Mouse (Mus musculus): ENCODE results near the gene Eml2.

Gene Eml2

GRCm38 (mm10) chr7:19208944-19209472 lies 32.8 kb downstream of the Eml2 start:
- DNase-seq, result peak; percentile 62

- no peak for DNase-seq
Measured at GRCm38 (mm10) chr7:19209494-19209893, 33.3 kb downstream of the Eml2 start.

DNA sequence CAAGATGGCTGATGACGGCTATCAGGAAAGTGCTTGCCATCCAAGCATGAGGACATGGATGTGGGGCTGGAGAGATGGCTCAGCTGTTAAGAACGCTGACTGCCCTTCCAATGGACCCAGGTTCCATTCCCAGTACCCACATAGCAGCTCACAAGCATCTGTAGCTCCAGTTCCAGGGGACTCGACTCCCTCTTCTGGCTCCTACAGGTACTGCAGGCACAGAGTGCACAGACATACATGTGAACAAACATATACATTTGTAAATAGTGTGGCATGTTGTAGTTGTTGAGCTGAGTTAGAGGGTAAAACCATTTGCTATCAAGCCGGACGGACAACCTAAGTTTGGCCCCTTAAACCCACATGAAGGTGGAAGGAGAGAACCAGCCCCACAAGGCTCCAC lies 33.8 kb downstream of the Eml2 start:
- no peak for DNase-seq

DNA sequence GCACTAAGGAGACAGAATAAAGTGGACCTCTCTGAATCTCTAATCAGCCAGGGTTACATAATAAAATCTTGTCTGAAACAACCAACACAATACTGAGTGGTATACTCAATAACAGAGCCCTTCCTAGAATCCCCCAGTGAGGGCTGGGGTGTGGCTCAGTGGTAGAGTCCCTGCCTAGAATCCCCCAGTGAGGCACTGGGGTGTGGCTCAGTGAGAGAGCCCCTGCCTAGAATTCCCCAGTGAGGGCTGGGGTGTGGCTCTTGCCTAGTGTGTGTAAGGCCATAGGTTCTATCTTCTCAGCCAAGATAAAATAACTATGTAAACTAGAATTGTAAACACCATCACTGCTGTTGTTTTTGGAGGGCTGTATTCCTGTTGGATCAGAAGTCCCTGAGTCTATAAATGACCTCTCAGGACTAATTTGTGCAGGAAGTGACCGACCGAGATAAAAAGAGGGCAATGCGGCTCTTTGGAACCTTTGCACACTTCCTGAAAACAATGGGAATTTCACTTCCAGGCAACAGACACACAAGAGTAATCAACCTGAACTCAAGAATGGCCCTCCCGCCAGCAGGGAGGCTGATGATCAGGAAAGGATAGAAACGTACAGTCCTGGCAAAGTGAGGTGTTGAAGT lies 34.9 kb downstream of the Eml2 start:
- no peak for DNase-seq

GRCm38 (mm10) chr7:19211996-19212755 lies 36.0 kb downstream of the Eml2 start, which contains the start of gene Gpr4:
Gene Gpr4 (plus strand): TSS chr7:19212538.
- DNase-seq, result peak; percentile 42

- no peak for DNase-seq
Measured at GRCm38 (mm10) chr7:19213385-19213784, 37.2 kb downstream of the Eml2 start.

- no peak for DNase-seq
Measured at GRCm38 (mm10) chr7:19214369-19214768, 38.1 kb downstream of the Eml2 start.

- no peak for DNase-seq
Measured at GRCm38 (mm10) chr7:19214940-19215339, 38.7 kb downstream of the Eml2 start.

DNA sequence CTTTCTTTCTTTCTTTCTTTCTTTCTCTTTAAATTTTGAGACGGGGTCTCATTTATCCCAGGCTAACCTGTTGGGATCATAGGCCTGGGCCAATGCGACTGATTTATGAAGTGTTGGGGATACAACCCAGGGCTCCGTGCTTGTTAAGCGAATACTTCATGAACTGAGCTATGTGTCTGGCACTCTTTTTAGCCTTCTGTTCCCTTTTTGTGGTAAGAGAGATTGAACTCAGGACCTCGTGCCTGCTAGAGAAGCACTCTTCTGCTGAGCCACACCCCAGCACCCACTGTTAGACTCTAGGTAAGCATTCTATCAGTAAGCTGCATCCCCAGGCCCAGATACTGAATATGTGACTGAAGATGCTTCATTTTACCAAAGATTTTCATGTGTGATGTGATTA lies 41.3 kb downstream of the Eml2 start:
- DNase-seq, result no peak

- no peak for DNase-seq
Measured at GRCm38 (mm10) chr7:19217944-19218343, 41.7 kb downstream of the Eml2 start.

GRCm38 (mm10) chr7:19220061-19220460 lies 43.8 kb downstream of the Eml2 start:
- no peak for DNase-seq

DNA sequence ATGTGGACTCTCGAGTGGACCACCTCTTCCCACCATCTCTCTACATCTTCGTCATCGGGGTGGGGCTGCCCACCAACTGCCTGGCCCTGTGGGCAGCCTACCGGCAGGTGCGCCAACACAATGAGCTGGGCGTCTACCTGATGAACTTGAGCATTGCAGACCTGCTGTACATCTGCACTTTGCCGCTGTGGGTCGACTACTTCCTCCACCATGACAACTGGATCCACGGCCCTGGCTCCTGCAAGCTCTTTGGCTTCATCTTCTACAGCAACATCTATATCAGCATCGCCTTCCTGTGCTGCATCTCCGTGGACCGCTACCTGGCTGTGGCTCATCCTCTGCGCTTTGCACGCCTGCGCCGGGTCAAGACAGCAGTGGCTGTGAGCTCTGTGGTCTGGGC lies 46.0 kb downstream of the Eml2 start:
- no peak for DNase-seq

DNA sequence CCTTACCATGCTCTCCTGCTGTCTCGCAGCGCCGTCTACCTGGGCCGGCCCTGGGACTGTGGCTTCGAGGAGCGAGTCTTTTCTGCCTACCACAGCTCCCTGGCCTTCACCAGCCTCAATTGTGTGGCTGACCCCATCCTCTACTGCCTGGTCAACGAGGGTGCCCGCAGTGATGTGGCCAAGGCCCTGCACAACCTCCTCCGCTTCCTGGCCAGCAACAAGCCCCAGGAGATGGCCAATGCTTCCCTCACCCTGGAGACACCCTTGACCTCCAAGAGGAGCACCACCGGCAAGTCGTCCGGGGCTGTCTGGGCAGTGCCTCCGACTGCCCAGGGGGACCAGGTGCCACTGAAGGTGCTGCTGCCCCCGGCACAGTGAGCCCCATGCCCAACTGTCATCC lies 46.7 kb downstream of the Eml2 start:
- no peak for DNase-seq

DNA sequence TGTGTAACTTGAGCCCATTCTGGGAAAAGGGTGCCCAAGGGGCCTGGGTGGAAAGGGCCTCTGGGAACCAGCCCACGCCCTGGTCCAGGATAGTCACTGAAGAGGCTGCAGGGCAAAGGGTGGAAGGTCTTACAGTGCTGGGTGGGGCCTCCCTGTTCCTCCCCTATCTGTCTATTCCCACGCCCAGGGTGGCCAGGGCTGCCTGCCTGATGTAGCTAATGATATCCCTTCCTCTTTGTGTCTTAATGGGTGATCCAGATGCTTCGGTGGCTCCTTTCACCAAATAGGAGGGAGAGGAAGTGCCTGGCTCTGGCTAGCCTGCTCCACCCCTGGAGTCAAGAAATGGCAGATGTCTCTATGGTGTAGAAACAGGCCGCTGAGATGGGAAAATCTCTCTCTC lies 48.7 kb downstream of the Eml2 start:
- no peak for DNase-seq

DNA sequence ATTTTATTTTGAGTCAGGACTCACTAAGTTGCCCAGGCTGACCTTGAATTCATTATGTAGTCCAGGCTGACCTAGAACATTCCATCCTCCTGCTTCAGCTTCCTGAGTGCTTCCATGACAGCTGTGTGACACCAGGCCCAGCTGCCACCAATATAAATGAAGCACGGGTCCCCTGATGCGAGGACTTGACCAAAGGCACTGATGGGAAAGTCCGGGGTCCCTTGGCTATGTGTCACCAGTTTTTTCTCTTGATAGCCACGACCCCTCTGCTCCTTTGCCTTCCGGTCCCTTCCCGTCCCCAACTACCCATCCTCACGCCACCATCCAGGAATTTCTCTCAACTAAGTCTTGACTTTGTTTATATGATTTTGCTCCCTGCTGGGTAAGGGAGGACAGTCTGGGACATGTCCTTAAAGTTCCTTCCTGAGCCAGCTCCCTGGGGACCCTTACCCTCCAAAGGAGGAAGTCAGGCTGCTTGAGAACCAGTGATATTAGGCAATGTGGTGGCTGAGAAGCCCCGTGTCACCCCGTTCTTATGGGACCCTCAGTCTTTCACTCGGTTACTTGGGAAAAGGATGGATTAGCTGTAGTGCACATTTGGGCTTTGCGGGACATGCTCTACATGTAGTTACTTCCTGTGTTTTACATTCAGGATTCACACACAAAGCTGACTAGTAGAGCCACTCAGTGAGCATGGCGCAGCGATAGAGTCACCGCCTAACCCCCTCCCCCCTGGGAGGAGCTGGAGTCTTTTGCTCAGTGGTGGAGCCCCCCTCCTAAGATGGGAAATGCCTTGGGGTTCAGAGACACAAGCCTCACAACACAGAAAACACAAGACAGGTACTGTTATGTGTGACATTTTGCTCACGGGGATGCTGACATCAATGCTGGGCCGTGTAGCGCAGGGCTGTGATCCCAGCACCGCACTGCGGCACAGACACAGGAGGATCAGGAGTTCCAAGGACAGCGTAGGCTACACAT lies 50.9 kb downstream of the Eml2 start:
- peak; percentile 54 for DNase-seq

- peak; percentile 100 for DNase-seq
Measured at GRCm38 (mm10) chr7:19227883-19228792, 51.9 kb downstream of the Eml2 start, which contains the start of gene Opa3. Gene Opa3 (plus strand): TSS chr7:19228334.

- no peak for DNase-seq
Measured at GRCm38 (mm10) chr7:19228793-19229148, 52.5 kb downstream of the Eml2 start.

- DNase-seq, result no peak
Measured at GRCm38 (mm10) chr7:19229404-19229803, 53.2 kb downstream of the Eml2 start.

DNA sequence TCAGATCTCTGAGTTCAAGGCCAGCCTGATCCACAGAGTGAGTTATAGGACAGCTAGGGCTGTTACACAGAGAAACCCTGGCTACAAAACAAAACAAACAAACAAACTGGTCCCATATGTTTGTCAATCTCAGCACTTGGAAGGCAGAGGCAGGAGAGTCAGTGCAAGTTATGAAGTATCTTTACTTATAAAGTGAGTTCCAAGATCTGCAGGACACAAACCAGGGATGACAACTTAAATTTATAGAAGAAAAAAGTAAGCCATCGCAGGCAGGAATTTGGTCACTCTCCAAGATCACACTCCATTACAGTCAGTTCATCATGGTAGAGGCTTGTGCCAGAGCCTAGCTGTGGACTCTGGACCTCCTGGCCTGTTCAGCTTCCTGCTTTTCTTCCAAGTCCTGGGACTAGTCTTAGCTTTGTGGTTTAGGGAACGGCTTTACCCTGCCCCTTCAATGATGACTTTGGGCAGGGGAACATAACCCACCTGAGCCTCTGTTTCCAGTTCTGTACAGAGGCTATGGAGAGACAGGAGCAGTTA lies 53.9 kb downstream of the Eml2 start:
- no peak for DNase-seq

DNA sequence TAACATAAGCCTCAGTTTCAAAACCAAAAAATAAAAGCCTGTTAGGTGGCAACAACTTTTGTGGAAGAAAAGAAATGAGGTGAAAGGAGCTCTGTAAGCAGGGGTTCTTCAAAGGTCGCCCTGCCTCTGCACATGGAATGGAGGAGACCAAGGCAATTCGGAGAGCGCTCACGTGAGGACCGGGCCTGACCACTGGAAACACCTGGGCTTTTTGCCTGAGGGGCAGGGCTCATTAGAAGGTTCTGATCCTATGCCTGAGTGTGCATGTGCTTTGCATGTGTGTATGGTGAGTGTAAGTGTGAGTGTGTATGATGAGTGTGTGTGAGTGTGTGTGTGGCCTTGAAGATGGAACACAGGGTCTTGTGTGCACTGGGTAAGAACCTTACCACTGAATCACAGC lies 54.7 kb downstream of the Eml2 start:
- DNase-seq, result no peak

- no peak for DNase-seq
Measured at GRCm38 (mm10) chr7:19231849-19232248, 55.6 kb downstream of the Eml2 start.

DNA sequence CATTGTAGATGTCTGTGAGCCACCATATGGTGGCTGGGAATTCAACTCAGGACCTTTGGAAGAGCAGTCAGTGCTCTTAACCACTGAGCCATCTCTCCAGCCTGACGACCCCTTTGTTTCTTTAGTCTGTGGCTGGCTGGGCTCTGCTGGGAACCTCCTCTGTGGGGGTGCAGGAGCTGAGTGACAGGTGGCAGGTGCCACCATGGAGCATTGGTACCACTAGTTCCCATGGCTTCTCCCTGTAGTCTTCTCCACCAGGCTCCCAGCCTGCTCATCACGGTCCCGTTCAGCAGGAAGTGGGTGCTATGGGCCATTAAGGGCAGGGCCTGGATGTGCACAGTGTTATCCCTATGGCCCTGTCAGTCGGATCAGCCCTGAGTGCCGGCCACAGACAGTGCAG lies 58.4 kb downstream of the Eml2 start:
- no peak for DNase-seq

Data from right cerebral cortex, postnatal 14 days (tissue).